Comparison of ENCODE assay signal across 10 mouse cellular contexts in genomic region chr8:123331810-123332209, GRCm38 (mm10). TPM values are rescaled to one million over a fixed set of nuclear protein-coding genes. Genes with fewer than 3 reads are reported as not detected.
DNase-seq lines count a peak whose midpoint lies in the region; ATAC-seq and TF ChIP-seq lines count a peak whose summit lies in the region.
"Had no signal": no experiment of that assay in that cellular context is flagged by ENCODE, and none has a peak within 500 bp of the region (broad histone marks: within the 10 kb centered on the region; RNA-seq: fewer than 3 reads in every experiment).

No protein-coding gene starts in this region.

- peak overlapping the region; percentile 44 for H3K27ac ChIP-seq in ES-Bruce4 (ENCODE audit: insufficient read depth, low read length)
- peak overlapping the region; percentile 92 for H3K27ac ChIP-seq in hindbrain, embryonic 12.5 days
- H3K27ac ChIP-seq: macrophage had no signal

- TF ChIP-seq EP300 in ES-Bruce4 (IDR thresholded peaks at IDR 0.05; ENCODE audit: insufficient read depth, low read depth, low read length), result no peak

- peaks cover 50% of the 10 kb centered on the region for H3K4me1 ChIP-seq in erythroblast, embryonic 14.5 days (ENCODE audit: control insufficient read depth)
- no peaks in the 10 kb centered on the region for H3K4me1 ChIP-seq in ES-Bruce4 (ENCODE audit: control insufficient read depth, insufficient read depth, low read length)
- peaks cover 24% of the 10 kb centered on the region for H3K4me1 ChIP-seq in hindbrain, embryonic 12.5 days

- ATAC-seq in erythroblast, adult 5-6 weeks (replicated peaks; ENCODE audit: low FRiP score, poor library complexity, severe bottlenecking), result no peak
- ATAC-seq in hindbrain, embryonic 12.5 days (ENCODE audit: low FRiP score), result no peak
- ATAC-seq in megakaryocyte-erythroid progenitor cell, adult 5-6 weeks (replicated peaks; ENCODE audit: low FRiP score, low TSS enrichment, poor library complexity, severe bottlenecking), result peak; percentile 57

- TF ChIP-seq POLR2A in ES-Bruce4 (IDR thresholded peaks at IDR 0.05; ENCODE audit: insufficient read depth, low read length), result no peak

- peak overlapping the region; percentile 76 for H3K4me3 ChIP-seq in erythroblast, embryonic 14.5 days (replicated peaks)
- peak overlapping the region; percentile 78 for H3K4me3 ChIP-seq in ES-Bruce4 (ENCODE audit: low read depth, low read length)
- peak overlapping the region; percentile 83 for H3K4me3 ChIP-seq in hindbrain, embryonic 12.5 days

- no peaks in the 10 kb centered on the region for H3K36me3 ChIP-seq in erythroblast, embryonic 14.5 days (ENCODE audit: control insufficient read depth)
- H3K36me3 ChIP-seq in ES-Bruce4 (ENCODE audit: control insufficient read depth, insufficient read depth, low read length, poor library complexity, severe bottlenecking), result no peaks in the 10 kb centered on the region
- H3K36me3 ChIP-seq in hindbrain, embryonic 12.5 days, result no peaks in the 10 kb centered on the region

- WGBS in hindbrain, embryonic 12.5 days, result 30% methylated on average over 8 of the region's 8 CpGs

- no peaks in the 10 kb centered on the region for H3K9me3 ChIP-seq in erythroblast, embryonic 14.5 days (ENCODE audit: control insufficient read depth, low read length)
- no peaks in the 10 kb centered on the region for H3K9me3 ChIP-seq in ES-Bruce4 (replicated peaks; ENCODE audit: control insufficient read depth, insufficient read depth, low read length, poor library complexity, severe bottlenecking)
- no peaks in the 10 kb centered on the region for H3K9me3 ChIP-seq in hindbrain, embryonic 12.5 days (replicated peaks)

- no peak for DNase-seq in adrenal gland, postnatal 10 days
- no peak for DNase-seq in layer of hippocampus, postnatal 25 days (ENCODE audit: extremely low spot score in 1 of 2, low spot score in 1 of 2)
- DNase-seq in spleen, postnatal 36 days (ENCODE audit: low spot score in 2 of 2), result no peak
- DNase-seq: heart, postnatal 14 days had no signal

- peaks cover 19% of the 10 kb centered on the region for H3K27me3 ChIP-seq in erythroblast, embryonic 14.5 days (ENCODE audit: control insufficient read depth)
- H3K27me3 ChIP-seq in ES-Bruce4 (ENCODE audit: control insufficient read depth, insufficient read depth, low read length, poor library complexity, severe bottlenecking), result no peaks in the 10 kb centered on the region
- H3K27me3 ChIP-seq in hindbrain, embryonic 12.5 days, result peaks cover 3% of the 10 kb centered on the region; the same call in 1 of the 2 replicates

- H3K4me2 ChIP-seq in hindbrain, embryonic 12.5 days (replicated peaks), result peak overlapping the region; percentile 73

- TF ChIP-seq CTCF in ES-Bruce4 (IDR thresholded peaks at IDR 0.05; ENCODE audit: low read depth, low read length), result no peak

- H3K9ac ChIP-seq in ES-Bruce4 (ENCODE audit: low read depth, poor library complexity, severe bottlenecking), result peak overlapping the region; percentile 1; the same call in 1 of the 2 replicates
- H3K9ac ChIP-seq in hindbrain, embryonic 12.5 days, result peak overlapping the region; percentile 89

RNA-seq across cellular contexts. Expression of gene Spire2, which starts 0.7 kb away (rescaled TPM):
- 0.05 and 0.18 TPM in 2 replicates for polyA plus RNA-seq in erythroblast, embryonic 14.5 days (2012)
- not detected in 2 replicates for total RNA-seq in erythroblast, adult 5-6 weeks (2015; ENCODE audit: low replicate concordance)
- total RNA-seq in erythroblast, adult 5-6 weeks (2017; ENCODE audit: low replicate concordance), result 0.09 TPM in 1 of 2 replicates, not detected in the other
- 4.2 and 5.0 TPM in 2 replicates for polyA plus RNA-seq in ES-Bruce4 (2011; ENCODE audit: insufficient read depth, insufficient read length, low read depth, missing spikeins)
- 28.9 and 32.2 TPM in 2 replicates for polyA plus RNA-seq in hindbrain, embryonic 12.5 days (2016; fragmentation: Nextera tagmentation; extraction: Ambion mirVana)
- 4.3 and 5.9 TPM in 2 replicates for total RNA-seq in megakaryocyte-erythroid progenitor cell, adult 5-6 weeks (2014; fragmentation: Nextera tagmentation)
- total RNA-seq in megakaryocyte-erythroid progenitor cell, adult 5-6 weeks (2017), result 5.3 and 7.0 TPM in 2 replicates
- 1 to 10 TPM; 2.0 to 2.5 TPM for total RNA-seq in adrenal gland, postnatal 10 days (2021)
- total RNA-seq in layer of hippocampus, postnatal 25 days (2021), result 10 to 100 TPM; 15.3 to 17.9 TPM
- polyA plus RNA-seq: macrophage had no signal

RNA-seq across cellular contexts. Expression of gene Fanca, which starts 13.4 kb away (rescaled TPM):
- 9.7 and 10.0 TPM in 2 replicates for polyA plus RNA-seq in erythroblast, embryonic 14.5 days (2012)
- total RNA-seq in erythroblast, adult 5-6 weeks (2015; ENCODE audit: low replicate concordance), result 2.3 and 16.5 TPM in 2 replicates
- 11.1 and 22.0 TPM in 2 replicates for total RNA-seq in erythroblast, adult 5-6 weeks (2017; ENCODE audit: low replicate concordance)
- polyA plus RNA-seq in ES-Bruce4 (2011; ENCODE audit: insufficient read depth, insufficient read length, low read depth, missing spikeins), result 56.4 and 58.9 TPM in 2 replicates
- 20.9 and 21.0 TPM in 2 replicates for polyA plus RNA-seq in hindbrain, embryonic 12.5 days (2016; fragmentation: Nextera tagmentation; extraction: Ambion mirVana)
- total RNA-seq in megakaryocyte-erythroid progenitor cell, adult 5-6 weeks (2014; fragmentation: Nextera tagmentation), result 88.7 and 92.5 TPM in 2 replicates
- 48.6 and 64.9 TPM in 2 replicates for total RNA-seq in megakaryocyte-erythroid progenitor cell, adult 5-6 weeks (2017)
- 10 to 100 TPM in 1 of 2 experiments, 1 to 10 TPM in 1; 7.7 to 10.6 TPM for total RNA-seq in adrenal gland, postnatal 10 days (2021)
- 1 to 10 TPM; 1.7 to 3.7 TPM for total RNA-seq in layer of hippocampus, postnatal 25 days (2021)

RNA-seq across cellular contexts. Expression of gene Tcf25, which starts 41.7 kb away (rescaled TPM):
- 3.5 and 3.7 TPM in 2 replicates for polyA plus RNA-seq in erythroblast, embryonic 14.5 days (2012)
- 25.3 and 45.0 TPM in 2 replicates for total RNA-seq in erythroblast, adult 5-6 weeks (2015; ENCODE audit: low replicate concordance)
- 19.5 and 29.4 TPM in 2 replicates for total RNA-seq in erythroblast, adult 5-6 weeks (2017; ENCODE audit: low replicate concordance)
- polyA plus RNA-seq in ES-Bruce4 (2011; ENCODE audit: insufficient read depth, insufficient read length, low read depth, missing spikeins), result 239 TPM in 2 replicates
- 212 and 231 TPM in 2 replicates for polyA plus RNA-seq in hindbrain, embryonic 12.5 days (2016; fragmentation: Nextera tagmentation; extraction: Ambion mirVana)
- 140 and 145 TPM in 2 replicates for total RNA-seq in megakaryocyte-erythroid progenitor cell, adult 5-6 weeks (2014; fragmentation: Nextera tagmentation)
- total RNA-seq in megakaryocyte-erythroid progenitor cell, adult 5-6 weeks (2017), result 104 and 227 TPM in 2 replicates
- 100 to 1,000 TPM; 177 TPM for total RNA-seq in adrenal gland, postnatal 10 days (2021)
- total RNA-seq in layer of hippocampus, postnatal 25 days (2021), result 100 to 1,000 TPM; 485 to 539 TPM
